Mouse (Mus musculus): ENCODE measurements around the gene Uck1.

Uck1 gene

GRCm38 (mm10) chr2:32215576-32215975, 44.4 kb downstream of the Uck1 start:
- no peak for TF ChIP-seq GATA4 (IDR thresholded peaks at IDR 0.05; ENCODE audit: insufficient replicate concordance, low read length)

- TF ChIP-seq GATA4 (IDR thresholded peaks at IDR 0.05; ENCODE audit: insufficient replicate concordance, low read length) = no peak
These were observed 47.0 kb downstream of the Uck1 start for GRCm38 (mm10) chr2:32213000-32213399.

- TF ChIP-seq GATA4 (IDR thresholded peaks at IDR 0.05; ENCODE audit: insufficient replicate concordance, low read length) = no peak
These were observed 48.3 kb downstream of the Uck1 start for GRCm38 (mm10) chr2:32211689-32212088.

GRCm38 (mm10) chr2:32207682-32208081, 52.3 kb downstream of the Uck1 start:
- TF ChIP-seq GATA4 (IDR thresholded peaks at IDR 0.05; ENCODE audit: insufficient replicate concordance, low read length) = no peak
